Mouse (Mus musculus) forebrain, embryonic 16.5 days (tissue): Measurements from ENCODE around the gene 1700049E17Rik2. TPM values are rescaled to one million over a fixed set of nuclear protein-coding genes. Genes with fewer than 3 reads are reported as not detected.
"Not testable (repeated sequence)": the region's sequence is repeated elsewhere in the genome, so short reads cannot be mapped to it uniquely, and the experiment has no call there.

Source experiments
- ATAC-seq: fragments of 200-750 bp; cut with Nextera tagmentation; 2 replicates; pipeline ENCODE4 v1.8.0; 2017; ENCODE audit warnings: mild to moderate bottlenecking, moderate library complexity
- H3K27ac ChIP-seq: fragments of 300-500 bp; sonication (generic); 2 replicates; pipeline ENCODE4 v1.5.1; 2014; ENCODE audit warnings: low read length, control low read depth
- H3K27me3 ChIP-seq: fragments of 300-500 bp; sonication (generic); replicated peaks from 2 replicates; pipeline ENCODE4 v1.6.1; 2014; ENCODE audit warnings: low read length; ENCODE audit not compliant: control insufficient read depth, insufficient read depth
- H3K36me3 ChIP-seq: fragments of 300-500 bp; sonication (generic); 2 replicates; pipeline ENCODE4 v1.6.1; 2014; ENCODE audit not compliant: control insufficient read depth, insufficient read depth
- H3K4me1 ChIP-seq: fragments of 300-500 bp; sonication (generic); replicated peaks from 2 replicates; pipeline ENCODE4 v1.6.1; 2014; ENCODE audit warnings: low read length; ENCODE audit not compliant: control insufficient read depth, insufficient read depth
- H3K4me2 ChIP-seq: fragments of 300-500 bp; sonication (generic); 2 replicates; pipeline ENCODE4 v1.6.1; 2014; ENCODE audit warnings: mild to moderate bottlenecking, low read length, control low read depth
- H3K4me3 ChIP-seq: fragments of 300-500 bp; sonication (generic); replicated peaks from 2 replicates; pipeline ENCODE4 v1.5.1; 2014; ENCODE audit warnings: mild to moderate bottlenecking, low read length, control low read depth
- H3K9ac ChIP-seq: fragments of 300-500 bp; sonication (generic); replicated peaks from 2 replicates; pipeline ENCODE4 v1.6.1; 2014; ENCODE audit warnings: low read depth, low read length, control low read depth
- H3K9me3 ChIP-seq: fragments of 300-500 bp; sonication (generic); 2 replicates; pipeline ENCODE4 v1.6.1; 2016; ENCODE audit warnings: low read length; ENCODE audit not compliant: control insufficient read depth
- WGBS: fragments of 180-500 bp; shearing (Covaris S2); extraction: QIAGEN DNeasy Blood & Tissue Kit; methylation state at CpG from one replicate; pipeline ENCODE4 v1.1.7; 2014; 5-methylcytosine and 5-hydroxymethylcytosine counted together
- polyA plus RNA-seq: library from polyadenylated mRNA; unstranded; fragments of >200 nt; fragmentation: Nextera tagmentation; extraction: Ambion mirVana; gene quantifications from 2 replicates; pipeline ENCODE4 v1.2.1, GENCODE M21; 2015

1700049E17Rik2 gene
- not detected in 2 replicates for polyA plus RNA-seq

GRCm38 (mm10) chr14:41572911-41573310 lies at the start of gene 1700049E17Rik2:
1700049E17Rik2 (plus strand) TSS chr14:41573211.
- no CpG with 5 or more reads among the region's 1 CpGs for WGBS
- not testable (repeated sequence) for ATAC-seq, H3K36me3 ChIP-seq, H3K9me3 ChIP-seq, H3K9ac ChIP-seq, H3K4me3 ChIP-seq, H3K4me1 ChIP-seq, H3K4me2 ChIP-seq, H3K27ac ChIP-seq, H3K27me3 ChIP-seq

- not testable (repeated sequence) for H3K4me1 ChIP-seq, H3K27ac ChIP-seq, H3K36me3 ChIP-seq, H3K9ac ChIP-seq, H3K4me3 ChIP-seq, H3K27me3 ChIP-seq, H3K9me3 ChIP-seq, H3K4me2 ChIP-seq, ATAC-seq
- 78% methylated on average over 1 of the region's 1 CpGs for WGBS
Measured at GRCm38 (mm10) chr14:41524695-41525094, 48.3 kb upstream of the 1700049E17Rik2 start.

- not testable (repeated sequence) for ATAC-seq, H3K27ac ChIP-seq, H3K4me3 ChIP-seq, H3K9me3 ChIP-seq, H3K9ac ChIP-seq, H3K4me1 ChIP-seq, H3K27me3 ChIP-seq, H3K4me2 ChIP-seq, H3K36me3 ChIP-seq
- WGBS: no CpG with 5 or more reads among the region's 2 CpGs
Measured at GRCm38 (mm10) chr14:41555483-41555882, 17.5 kb upstream of the 1700049E17Rik2 start, which contains the start of gene Gm7970. Gm7970 (minus strand) TSS chr14:41555583.

GRCm38 (mm10) chr14:41586346-41586745 lies 13.3 kb downstream of the 1700049E17Rik2 start:
- H3K4me2 ChIP-seq, H3K4me3 ChIP-seq, H3K27me3 ChIP-seq, H3K27ac ChIP-seq, H3K4me1 ChIP-seq, H3K9ac ChIP-seq, ATAC-seq, H3K9me3 ChIP-seq, H3K36me3 ChIP-seq: not testable (repeated sequence)
- WGBS: 81% methylated on average over 1 of the region's 1 CpGs

GRCm38 (mm10) chr14:41600935-41601334 lies 27.9 kb downstream of the 1700049E17Rik2 start:
- H3K36me3 ChIP-seq, ATAC-seq: not testable (repeated sequence)
- 95% methylated on average over 15 of the region's 15 CpGs for WGBS

GRCm38 (mm10) chr14:41610690-41611089 lies 37.7 kb downstream of the 1700049E17Rik2 start:
- WGBS: 83% methylated on average over 1 of the region's 1 CpGs
- H3K27ac ChIP-seq, ATAC-seq, H3K9me3 ChIP-seq, H3K4me2 ChIP-seq, H3K4me3 ChIP-seq, H3K36me3 ChIP-seq, H3K27me3 ChIP-seq, H3K9ac ChIP-seq, H3K4me1 ChIP-seq: not testable (repeated sequence)

More at GRCm38 (mm10) chr14:41600935-41601334, 27.9 kb downstream of the 1700049E17Rik2 start:
- not testable (repeated sequence) for H3K4me2 ChIP-seq, H3K27ac ChIP-seq, H3K4me1 ChIP-seq, H3K27me3 ChIP-seq, H3K9ac ChIP-seq, H3K9me3 ChIP-seq, H3K4me3 ChIP-seq

- H3K9me3 ChIP-seq, H3K4me1 ChIP-seq, H3K4me2 ChIP-seq, H3K4me3 ChIP-seq, H3K36me3 ChIP-seq, H3K27me3 ChIP-seq, ATAC-seq, H3K9ac ChIP-seq, H3K27ac ChIP-seq: not testable (repeated sequence)
- 92% methylated on average over 4 of the region's 5 CpGs for WGBS
Measured at GRCm38 (mm10) chr14:41622535-41622934, 49.5 kb downstream of the 1700049E17Rik2 start.

- not testable (repeated sequence) for H3K27me3 ChIP-seq, ATAC-seq, H3K27ac ChIP-seq, H3K9ac ChIP-seq, H3K36me3 ChIP-seq, H3K4me3 ChIP-seq, H3K9me3 ChIP-seq, H3K4me2 ChIP-seq, H3K4me1 ChIP-seq
- 76% methylated on average over 1 of the region's 2 CpGs for WGBS
Measured at GRCm38 (mm10) chr14:41624512-41624911, 51.5 kb downstream of the 1700049E17Rik2 start, which contains the start of gene Gm3072. Gm3072 (minus strand) TSS chr14:41624612.

- H3K36me3 ChIP-seq: not testable (repeated sequence)
- 95% methylated on average over 9 of the region's 11 CpGs for WGBS
Measured at GRCm38 (mm10) chr14:41630144-41630543, 57.1 kb downstream of the 1700049E17Rik2 start.

More at GRCm38 (mm10) chr14:41630144-41630543, 57.1 kb downstream of the 1700049E17Rik2 start:
- H3K4me3 ChIP-seq, H3K4me1 ChIP-seq, H3K9ac ChIP-seq, H3K4me2 ChIP-seq, H3K27me3 ChIP-seq, H3K9me3 ChIP-seq, ATAC-seq, H3K27ac ChIP-seq: not testable (repeated sequence)
